Mouse (Mus musculus): ENCODE results near the gene Nrip1.

Nrip1 gene

DNA sequence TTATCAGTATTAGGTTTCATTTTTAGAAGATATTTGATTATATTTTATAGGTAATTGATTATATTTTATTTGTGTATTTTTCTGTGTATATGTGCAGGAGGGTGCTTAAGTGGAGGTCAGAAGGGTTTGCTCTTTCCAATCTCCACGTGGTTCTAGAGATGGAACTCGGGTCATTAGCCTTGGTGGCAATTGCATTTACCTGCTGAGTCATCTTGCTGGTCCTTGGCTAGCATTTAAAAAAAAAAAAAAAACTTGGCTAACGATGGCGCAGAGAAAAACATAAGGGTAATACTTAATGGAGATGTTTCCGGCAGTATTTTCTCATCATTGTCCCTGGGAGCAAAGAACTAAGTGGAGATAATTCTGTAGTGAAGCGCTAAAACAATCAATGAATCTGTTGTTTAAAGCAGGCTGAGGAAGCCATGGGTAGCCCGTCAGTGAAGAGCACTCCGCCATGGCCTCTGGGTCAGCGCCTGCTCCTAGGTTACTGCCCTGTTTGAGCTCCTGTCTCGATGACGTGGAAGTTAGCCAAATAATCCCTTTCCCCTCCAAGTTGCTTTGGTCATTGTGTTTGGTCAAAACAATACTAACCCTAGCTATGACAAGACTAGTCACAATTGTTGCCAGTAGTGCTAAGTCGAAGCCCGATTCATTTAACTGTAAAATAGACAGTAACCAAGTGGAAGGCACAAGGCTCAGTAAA lies 25.8 kb downstream of the Nrip1 start:
- DNase-seq (ENCODE audit: low spot score in 2 of 2), result no peak

DNA sequence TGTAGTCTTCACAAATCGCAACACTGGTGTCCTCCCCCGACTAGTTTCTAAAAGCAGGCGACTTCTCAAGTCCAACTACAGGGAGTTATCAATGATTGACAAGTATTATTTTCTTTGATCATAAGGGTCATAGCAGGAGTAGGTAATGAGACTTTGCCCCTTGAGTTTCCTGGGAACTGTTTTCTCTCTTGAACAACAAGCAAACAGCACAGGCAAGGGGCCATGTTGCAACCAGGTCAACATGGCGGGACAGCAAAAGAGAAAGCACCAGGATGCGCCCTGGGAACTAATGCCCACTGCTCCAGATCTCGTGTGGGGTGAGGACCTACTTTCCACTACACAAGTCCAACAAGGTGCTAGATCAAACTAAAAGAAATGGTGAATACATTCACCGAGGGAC lies 27.3 kb downstream of the Nrip1 start:
- DNase-seq (ENCODE audit: low spot score in 2 of 2), result no peak

DNA sequence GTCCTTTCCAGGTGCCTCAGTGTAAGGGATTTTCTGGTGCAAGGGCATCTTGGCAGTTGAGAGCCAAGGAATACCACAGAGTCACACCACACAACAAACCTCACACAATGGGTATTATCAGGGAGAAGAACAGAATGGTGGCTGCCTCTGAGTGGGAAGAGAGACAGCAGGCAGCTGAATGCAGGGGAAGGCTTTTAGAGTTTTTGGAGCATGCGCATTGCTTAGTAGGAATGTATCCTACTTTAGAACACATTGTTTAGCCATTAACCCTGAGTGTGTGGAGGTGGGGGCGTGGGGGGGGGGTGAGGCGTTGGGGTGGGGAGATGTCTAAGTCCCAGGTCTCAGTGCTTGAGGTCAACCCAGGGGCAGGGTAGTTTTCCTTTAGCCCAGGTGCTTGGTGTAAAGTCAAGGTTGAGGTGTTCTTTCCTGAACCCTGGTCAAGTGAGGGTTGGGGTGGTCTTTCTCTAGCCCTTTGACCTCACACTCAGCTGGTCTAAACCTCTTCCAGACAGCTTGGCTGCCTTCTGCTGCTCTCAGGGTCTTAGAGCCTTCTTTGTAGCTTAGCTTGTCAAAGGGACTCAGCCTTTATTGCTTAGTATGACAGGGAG lies 28.8 kb downstream of the Nrip1 start:
- no peak for DNase-seq (ENCODE audit: low spot score in 2 of 2)

DNA sequence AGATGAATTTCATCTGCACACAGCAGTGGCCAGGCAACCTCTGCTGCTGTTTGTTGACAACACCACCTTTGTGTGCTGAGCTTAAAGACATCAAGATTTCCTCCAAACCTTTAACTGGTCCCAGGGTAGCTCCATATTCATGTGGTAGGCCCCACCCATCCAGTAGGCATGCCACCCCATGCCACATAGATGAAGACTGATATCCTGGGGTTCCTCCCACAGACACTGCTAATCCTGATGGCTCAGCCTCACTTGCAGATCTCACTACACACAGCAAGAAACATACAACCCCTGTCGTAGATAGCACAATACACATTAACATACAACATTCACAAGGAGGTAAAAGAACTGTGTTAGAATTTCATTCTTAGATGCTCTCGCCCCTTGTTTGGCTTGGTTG lies 29.6 kb downstream of the Nrip1 start:
- no peak for DNase-seq (ENCODE audit: low spot score in 2 of 2)

DNA sequence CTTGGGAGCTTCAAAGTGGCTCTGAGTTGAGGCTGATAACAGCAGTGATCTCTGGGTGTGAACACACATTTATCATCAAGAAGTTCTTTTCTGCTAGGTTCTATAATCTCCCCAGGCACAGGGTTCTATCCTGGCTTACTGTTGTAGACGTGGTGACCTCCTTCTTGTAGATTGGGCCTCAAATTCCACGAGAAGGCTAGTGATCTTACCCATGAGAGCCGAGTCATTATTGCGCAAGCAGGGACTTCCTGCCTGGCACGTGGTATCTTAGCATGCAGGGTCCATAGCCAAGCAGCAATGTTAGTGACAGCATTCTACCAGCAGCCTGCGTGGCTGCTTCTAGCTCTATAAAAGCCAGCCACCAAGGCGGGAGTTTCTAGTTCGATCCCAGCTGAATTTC lies 32.0 kb downstream of the Nrip1 start:
- peak; percentile 23 to 35 for DNase-seq (ENCODE audit: low spot score in 2 of 2)

DNA sequence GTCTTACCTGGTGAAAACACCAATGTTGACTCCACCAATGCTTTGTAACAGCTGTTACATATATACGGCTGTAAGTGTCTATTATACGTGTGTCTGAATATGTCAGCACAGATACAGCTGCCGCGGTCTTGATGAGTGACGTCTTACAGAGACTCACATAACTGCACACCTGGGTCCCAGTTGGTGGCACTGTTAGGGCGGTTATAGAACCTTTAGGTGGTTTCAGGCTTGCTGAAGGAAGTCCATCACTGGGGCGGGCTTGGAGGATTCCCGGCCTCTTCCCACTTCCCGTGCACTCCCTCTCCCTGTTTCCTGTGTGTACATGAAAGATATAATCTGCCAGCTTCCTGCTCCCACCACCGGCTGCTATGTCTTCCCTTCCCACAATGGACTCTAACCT lies 34.4 kb downstream of the Nrip1 start:
- DNase-seq (ENCODE audit: low spot score in 2 of 2), result no peak

DNA sequence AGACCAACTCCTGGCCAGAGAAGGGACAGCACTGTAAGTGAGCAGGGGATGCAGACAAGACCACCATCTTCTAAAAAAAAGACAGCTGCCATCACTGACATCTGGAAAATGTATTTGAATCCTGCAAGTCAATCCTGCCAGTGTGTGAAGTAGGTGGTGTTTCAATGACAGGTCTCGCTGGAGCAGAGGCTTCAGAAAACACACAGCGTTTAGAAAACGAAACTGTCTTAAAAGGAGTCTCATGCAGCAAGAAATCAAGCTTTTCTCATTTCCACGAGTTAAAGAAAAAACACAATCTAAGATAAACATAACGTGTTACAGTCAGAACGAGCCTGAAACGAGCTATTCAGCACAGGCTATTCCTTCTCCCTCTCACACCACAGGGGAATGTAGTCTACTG lies 36.3 kb downstream of the Nrip1 start:
- DNase-seq (ENCODE audit: low spot score in 2 of 2), result no peak

DNA sequence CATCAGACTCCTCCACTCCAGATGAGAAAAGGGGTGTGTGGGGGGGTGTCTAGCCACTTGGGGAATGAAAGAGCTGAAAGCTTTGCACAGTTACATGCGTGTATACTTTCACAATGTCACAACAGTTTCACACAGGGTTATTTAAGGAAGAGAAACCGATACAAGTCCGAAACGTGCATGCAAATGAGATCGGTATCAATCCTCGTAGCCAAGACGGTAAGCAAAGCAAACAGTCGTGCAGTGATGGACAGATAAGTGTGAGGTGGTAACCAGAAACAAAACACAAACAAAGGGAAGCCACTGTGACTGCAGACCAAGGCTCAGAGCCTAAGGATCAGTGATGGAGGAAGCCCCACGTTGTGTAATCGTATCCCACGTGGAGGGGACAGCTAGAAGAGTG lies 36.7 kb downstream of the Nrip1 start:
- DNase-seq (ENCODE audit: low spot score in 2 of 2), result no peak

DNA sequence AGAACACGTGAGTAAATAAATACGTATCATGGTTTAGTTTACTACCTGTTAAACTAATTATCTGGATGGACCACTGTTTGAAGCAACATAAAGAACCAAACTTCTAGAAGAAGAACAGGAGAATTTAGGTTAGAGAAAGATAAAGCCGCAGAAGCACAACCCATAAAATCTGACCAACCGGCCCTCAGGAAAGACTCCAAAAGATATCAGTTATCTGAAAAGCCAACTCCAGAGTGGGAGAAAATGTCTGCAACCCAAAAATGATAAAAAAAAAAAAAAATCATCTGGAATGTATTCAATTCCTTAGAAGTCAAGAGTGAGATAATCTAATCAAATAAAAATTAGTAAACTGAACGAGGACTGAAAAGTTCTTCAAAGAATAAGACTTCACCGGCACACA lies 37.7 kb downstream of the Nrip1 start:
- no peak for DNase-seq (ENCODE audit: low spot score in 2 of 2)

DNA sequence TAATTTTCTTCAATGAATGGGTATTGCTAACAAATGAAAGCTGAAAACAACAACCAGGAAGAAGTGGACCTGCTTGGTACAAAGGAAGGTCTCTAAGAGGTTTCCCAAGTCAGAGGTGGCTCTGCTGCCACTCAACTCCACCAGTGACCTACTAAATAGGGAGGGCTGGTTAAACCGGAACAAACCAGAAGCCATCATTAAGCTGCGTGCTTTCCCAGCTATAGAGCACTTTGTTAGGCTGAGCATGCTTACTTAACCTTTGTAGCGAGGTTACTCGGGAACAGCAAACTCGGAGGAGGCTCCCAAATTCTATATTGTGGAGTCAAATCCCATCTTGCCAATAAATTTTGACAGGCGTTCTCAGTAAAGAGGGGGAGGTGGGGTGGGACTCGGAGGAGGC lies 41.5 kb downstream of the Nrip1 start:
- DNase-seq (ENCODE audit: low spot score in 2 of 2), result no peak

DNA sequence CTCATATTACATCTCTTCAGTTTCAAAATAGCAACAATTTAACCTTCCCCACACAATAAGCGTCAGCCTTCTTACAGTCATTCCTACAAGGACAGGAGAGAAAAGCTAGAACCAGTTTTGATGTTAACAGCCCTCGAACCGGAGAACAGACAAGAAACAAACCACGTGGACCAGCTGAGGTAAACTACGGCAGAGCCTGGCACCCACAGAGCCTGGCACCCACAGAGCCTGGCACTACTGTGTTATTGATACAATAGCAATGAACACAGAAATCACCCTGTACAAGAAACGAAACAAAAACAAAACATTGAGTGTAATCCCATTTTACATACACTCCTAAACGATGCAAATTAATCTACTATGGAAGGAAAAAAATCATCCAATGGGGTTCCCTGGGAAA lies 42.4 kb downstream of the Nrip1 start:
- DNase-seq (ENCODE audit: low spot score in 2 of 2), result no peak

DNA sequence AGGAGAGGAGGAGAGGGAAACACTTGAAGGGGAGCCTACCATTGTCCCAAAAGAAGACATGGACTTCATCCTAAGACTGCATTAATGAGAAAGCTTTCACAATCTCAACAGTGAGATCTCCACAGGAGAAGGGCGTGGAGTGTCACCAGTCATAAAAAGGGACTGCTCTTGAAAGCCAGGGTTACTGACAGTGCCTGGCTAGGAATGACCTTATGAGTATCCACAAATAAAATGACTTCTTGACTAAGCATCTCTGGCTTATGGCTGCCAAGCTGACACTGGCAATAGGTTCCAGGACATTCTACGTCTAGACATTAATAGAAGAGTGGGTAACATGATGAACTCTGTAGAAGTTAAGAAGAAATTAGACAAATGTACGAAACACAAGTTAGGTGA lies 48.3 kb downstream of the Nrip1 start:
- DNase-seq (ENCODE audit: low spot score in 2 of 2), result no peak

DNA sequence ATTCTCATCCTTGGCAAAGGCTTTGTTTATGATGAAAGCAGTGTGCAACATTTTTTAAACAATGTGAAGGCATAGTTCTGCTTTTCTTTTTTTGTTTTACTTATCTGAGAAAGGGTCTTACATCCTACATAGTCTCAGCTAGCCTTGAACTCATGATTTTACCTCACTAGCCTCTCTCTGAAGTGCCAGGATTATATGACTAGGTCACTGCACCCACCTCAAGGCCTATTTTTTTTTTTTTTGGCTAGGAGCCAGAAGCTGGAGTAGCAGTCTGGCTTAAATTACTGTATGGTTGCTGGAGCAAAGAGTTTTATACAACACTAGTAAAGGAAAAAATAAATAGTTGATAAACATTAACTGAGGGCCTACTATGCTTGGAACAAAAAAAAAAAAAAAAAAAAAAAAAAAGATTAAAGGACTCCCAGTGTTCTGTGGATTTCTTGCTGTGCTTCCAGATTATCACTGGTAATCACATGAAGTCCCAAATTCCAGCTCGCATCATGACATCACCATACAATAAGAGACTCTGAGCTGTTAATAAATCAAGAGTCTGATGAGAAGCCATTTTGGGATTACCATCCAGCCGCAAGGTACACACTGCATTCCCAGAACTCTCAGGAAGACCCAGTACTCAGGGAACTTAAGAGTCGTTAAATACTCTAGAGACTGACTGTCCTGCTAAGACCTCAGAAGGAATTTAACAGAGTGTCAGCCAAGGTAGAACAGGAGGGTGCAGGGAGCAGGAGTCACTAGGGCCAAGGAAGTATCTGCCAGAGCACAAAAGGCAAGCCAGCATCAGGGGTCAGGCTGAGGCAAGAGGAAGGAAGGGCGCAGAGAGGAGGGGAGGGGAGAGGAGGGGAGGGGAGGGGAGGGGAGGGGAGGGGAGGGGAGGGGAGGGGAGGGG lies 49.0 kb downstream of the Nrip1 start:
- no peak for DNase-seq (ENCODE audit: low spot score in 2 of 2)

DNA sequence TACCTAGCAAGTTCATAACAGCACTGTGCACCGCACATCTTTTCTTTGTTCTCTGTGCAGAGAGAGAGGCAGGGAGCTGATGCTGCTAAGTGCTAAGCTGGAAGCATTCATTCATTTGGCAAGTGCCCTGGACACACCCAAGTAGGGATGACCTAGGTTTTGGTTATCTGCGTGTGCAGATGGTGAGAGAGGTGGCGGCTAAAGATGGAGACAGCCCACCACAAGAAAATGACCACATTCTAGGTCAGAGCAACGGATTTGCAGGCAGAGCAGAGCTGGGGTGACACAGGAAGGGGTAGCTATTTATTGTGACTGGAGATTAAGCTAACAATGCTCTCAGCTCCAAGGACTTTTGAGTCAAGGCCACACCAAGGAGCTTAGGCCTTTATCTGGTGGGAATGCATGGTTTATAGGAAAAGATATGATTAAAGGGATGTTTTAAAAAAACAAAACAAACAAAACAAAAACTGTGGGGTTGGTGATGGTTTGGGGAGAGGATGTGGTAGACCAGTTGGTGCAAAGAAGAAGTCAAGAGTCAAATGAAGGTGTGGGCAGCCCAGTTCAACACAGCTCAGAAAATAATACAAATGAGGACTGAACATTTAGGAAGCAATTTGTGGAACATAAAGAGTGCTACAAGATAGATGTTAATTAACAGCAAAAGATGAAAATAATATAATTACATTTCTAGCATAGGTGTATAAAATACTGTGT lies 49.9 kb downstream of the Nrip1 start:
- peak; percentile 56 to 78 for DNase-seq (ENCODE audit: low spot score in 2 of 2)

DNA sequence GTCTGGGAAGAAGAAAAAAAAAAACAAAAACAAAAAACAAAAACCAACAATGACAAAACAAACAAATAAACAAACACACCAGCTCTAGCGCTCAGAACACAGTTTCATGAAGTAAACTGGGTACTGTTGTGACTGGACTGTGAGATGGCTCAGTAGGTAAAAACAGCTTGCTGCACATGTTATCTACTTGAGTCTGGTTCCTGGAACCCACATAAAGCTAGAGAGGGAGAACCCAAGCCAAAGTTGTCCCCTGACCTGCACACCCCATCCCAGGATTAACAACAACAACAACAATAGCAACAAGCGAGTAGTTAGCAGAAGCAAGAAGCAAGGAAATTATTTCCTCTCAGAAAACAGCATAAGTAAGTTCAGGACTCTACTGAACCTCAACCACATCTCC lies 50.5 kb downstream of the Nrip1 start:
- DNase-seq (ENCODE audit: low spot score in 2 of 2), result no peak

DNA sequence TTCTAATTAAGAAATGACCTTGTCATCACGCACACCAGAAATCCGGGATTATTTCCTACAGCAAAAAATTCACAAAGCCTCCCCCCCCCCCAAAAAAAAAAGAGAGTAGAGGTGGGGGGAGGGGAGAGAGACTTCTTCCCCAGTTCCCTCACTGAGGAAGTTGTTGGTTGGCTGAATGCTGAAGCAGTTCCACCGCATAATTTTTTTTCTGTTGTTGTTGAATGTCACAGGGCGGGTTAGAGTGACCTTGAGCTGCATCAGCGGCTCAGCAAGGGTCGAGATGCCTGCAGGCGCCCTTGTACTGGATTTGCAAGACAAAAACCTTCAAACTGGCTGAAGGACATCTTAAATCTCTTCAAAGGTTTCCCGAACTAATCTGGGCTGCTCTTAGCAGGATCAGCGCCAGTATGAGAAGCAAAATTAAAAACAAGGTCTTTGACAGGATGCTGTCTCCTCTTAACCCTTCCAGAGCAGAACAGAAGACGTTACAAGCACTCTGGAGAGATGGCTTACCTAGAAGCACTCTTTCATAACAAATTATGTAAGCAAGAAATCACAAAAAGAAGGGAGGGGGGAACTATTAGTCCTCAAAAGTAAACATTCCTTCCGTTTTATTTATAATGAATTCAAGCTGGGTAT lies 52.0 kb downstream of the Nrip1 start:
- DNase-seq (ENCODE audit: low spot score in 2 of 2), result peak in 1 of 2 experiments; percentile 18

DNA sequence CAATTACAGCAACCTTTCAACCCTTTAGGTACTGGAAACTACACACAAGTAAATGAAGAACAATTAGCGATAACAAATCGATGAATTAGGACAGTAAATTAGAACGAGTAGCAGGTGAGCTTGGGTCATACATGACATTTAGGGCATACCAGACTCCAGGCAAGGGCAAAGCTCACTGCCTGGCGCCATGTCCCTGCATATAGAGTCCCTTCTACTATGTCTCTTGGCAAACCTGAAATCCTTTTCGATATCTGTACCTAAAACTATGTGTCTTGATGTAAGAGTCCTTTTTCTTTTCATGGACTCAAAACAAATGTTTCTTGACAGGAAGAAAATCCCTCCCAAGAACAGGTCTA lies 53.5 kb downstream of the Nrip1 start:
- no peak for DNase-seq (ENCODE audit: low spot score in 2 of 2)

DNA sequence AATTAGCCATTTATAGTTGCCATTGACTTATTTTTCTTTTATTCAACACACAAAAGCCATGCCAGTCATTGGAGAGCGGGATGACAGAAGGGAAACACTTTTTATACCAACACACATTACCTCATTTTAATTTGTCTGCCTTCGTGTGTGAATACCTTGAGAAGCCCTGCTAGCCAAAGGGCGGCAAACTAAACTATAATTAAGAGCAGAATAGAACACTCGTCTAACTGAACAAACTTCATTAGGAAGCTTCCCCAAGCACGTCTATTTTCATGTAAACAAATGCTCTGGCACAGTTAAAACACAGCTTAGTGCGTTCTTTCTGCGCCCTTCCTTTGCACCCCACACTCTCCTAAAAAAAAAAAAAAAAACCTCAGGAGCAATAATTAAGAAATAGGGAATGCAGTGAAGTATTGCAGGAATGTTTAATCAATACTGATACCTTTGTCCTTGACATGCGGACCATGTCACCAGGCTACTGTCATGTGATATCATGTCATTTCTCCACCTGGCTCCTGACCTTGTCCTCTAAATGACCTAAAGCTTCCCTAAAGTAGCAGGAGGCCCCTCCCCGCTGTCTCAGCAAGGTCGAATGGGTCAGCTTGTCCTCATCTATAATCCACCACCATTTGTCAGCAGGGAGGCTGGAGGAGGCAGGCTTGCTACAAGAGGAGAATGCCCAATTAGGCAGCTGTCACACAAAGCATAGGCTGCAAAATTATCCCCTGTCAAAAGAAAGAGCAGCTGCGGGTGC lies 54.1 kb downstream of the Nrip1 start:
- no peak for DNase-seq (ENCODE audit: low spot score in 2 of 2)

DNA sequence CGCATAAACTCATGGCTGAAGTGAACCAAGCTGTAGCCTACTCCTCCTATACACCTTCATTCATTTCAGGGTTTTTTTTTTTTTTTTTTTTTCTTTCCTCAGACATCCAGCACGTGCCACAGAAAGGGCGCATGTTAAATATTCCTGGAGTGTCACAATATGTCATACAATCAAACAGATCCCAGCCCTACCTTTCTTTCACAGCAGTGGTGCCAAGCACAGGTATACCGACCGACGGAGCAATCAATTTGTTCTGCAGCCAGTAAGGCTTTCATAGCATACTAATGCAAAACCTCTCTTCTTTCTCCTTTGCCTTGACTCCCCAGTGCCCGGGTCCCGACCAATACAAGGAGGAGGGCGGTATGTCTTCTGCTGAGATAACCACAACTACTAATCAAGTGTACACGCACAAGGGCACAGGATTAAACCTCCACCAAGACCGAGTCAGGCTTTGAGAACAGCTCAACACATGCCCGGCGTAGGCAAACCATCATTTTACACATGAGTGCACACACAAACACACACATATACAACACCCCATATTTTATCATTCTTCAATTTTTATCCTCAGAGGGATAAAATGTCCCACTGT lies 55.2 kb downstream of the Nrip1 start:
- DNase-seq (ENCODE audit: low spot score in 2 of 2), result no peak

DNA sequence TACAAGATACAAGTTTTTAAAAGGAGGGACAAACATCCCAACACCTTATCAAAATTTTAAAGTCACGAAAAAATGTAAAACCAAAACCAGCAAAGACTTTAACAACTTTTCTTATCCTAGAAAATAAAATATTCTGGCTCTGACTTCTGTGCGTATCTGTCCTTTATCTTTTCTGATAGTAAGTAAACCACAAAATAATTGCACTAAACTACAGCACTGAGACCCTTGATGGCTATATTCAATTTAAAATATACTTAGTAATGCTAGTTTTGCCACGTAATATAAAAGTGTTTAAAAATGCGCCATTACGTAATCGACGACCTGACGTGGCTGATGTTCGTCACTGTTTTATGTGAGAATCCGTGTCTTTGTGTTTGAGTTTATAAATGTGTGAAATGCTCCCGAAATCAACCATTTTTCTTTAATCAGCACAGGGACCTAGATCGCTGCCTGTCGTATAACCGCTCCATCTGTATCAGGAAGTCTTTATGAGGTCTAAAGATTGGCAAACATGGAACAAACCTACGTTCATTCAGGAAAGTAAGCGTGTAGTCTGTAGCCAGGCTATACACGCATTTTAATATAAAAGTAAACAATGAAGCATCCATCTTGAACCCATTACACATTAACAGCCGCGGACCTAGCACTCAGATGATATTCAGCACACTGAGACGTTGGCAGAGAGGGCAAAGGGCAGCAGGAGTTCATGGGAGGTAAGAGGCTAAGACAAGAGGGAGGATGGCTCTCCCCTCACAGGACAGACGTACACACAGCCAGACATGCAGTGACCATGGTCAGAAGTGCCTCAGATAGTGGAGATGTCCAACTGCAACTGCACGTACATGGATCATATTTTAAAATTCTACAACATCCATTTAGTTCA lies 56.4 kb downstream of the Nrip1 start:
- no peak for DNase-seq (ENCODE audit: low spot score in 2 of 2)
